Mouse (Mus musculus) heart, embryonic 11.5 days (tissue): ENCODE data around the gene Kctd8. TPM values are rescaled to one million over a fixed set of nuclear protein-coding genes. Genes with fewer than 3 reads are reported as not detected.

Experiments used
- ATAC-seq: fragments of 200-750 bp; cut with Nextera tagmentation; replicated peaks from 2 replicates; pipeline ENCODE4 v1.8.0; 2017; ENCODE audit warnings: moderate library complexity; ENCODE audit not compliant: insufficient number of reproducible peaks, low FRiP score, low TSS enrichment
- H3K27ac ChIP-seq: fragments of 300-500 bp; sonication (generic); 2 replicates; pipeline ENCODE4 v1.5.1; 2014; ENCODE audit warnings: mild to moderate bottlenecking, low read depth, low read length
- H3K27me3 ChIP-seq: fragments of 300-500 bp; sonication (generic); 2 replicates; pipeline ENCODE4 v1.6.1; 2014; ENCODE audit warnings: mild to moderate bottlenecking, low read length, mixed read lengths; ENCODE audit not compliant: control insufficient read depth, insufficient read depth
- H3K36me3 ChIP-seq: fragments of 300-500 bp; sonication (generic); 2 replicates; pipeline ENCODE4 v1.6.1; 2014; ENCODE audit warnings: mild to moderate bottlenecking, low read length, moderate library complexity, mixed read lengths; ENCODE audit not compliant: control insufficient read depth, insufficient read depth
- H3K4me1 ChIP-seq: fragments of 300-500 bp; sonication (generic); 2 replicates; pipeline ENCODE4 v1.6.1; 2014; ENCODE audit warnings: low read length; ENCODE audit not compliant: control insufficient read depth, insufficient read depth
- H3K4me2 ChIP-seq: fragments of 300-500 bp; sonication (generic); 2 replicates; pipeline ENCODE4 v1.6.1; 2014; ENCODE audit warnings: mild to moderate bottlenecking, moderate library complexity
- H3K4me3 ChIP-seq: fragments of 300-500 bp; sonication (generic); 2 replicates; pipeline ENCODE4 v1.5.1; 2014; ENCODE audit warnings: low read depth, low read length
- H3K9ac ChIP-seq: fragments of 300-500 bp; sonication (generic); 2 replicates; pipeline ENCODE4 v1.6.1; 2014; ENCODE audit warnings: mild to moderate bottlenecking, low read depth, low read length, moderate library complexity
- H3K9me3 ChIP-seq: fragments of 300-500 bp; sonication (generic); replicated peaks from 2 replicates; pipeline ENCODE4 v1.6.1; 2016; ENCODE audit warnings: low read length; ENCODE audit not compliant: control insufficient read depth
- WGBS: fragments of 180-500 bp; shearing (Covaris S2); extraction: QIAGEN DNeasy Blood & Tissue Kit; methylation state at CpG from one replicate; pipeline ENCODE4 v1.1.7; 2014; ENCODE audit not compliant: insufficient replicate concordance; 5-methylcytosine and 5-hydroxymethylcytosine counted together
- polyA plus RNA-seq: library from polyadenylated mRNA; unstranded; fragments of >200 nt; fragmentation: Nextera tagmentation; extraction: Ambion mirVana; gene quantifications from 2 replicates; pipeline ENCODE4 v1.2.1, GENCODE M21; 2014

The Kctd8 gene
- polyA plus RNA-seq, 1 experiment from 2014 or later: 0.82 TPM

DNA sequence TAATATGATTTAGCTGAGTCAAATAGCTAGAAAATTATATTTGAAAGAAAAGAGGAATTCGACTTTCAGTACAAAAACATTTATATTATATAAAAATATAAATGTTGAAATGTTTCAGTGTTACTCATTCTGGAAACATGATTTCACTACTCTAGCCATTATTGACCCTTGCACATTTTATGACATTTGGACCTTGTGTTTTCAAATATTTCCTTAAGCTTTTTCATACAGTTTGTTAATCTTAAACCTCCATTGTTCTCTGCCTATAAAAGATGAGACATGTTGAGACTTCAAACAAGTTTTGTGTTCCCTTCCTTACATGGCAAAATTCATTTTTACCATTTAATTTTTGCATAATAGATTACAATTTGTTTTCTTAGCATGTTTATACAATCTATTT is 118.9 kb downstream of the Kctd8 start:
- H3K4me1 ChIP-seq: no peaks in the 10 kb centered on the region
- no peak overlapping the region for H3K9ac ChIP-seq
- H3K27ac ChIP-seq: no peak overlapping the region
- ATAC-seq: no peak
- H3K4me3 ChIP-seq: no peak overlapping the region
- no peak overlapping the region for H3K4me2 ChIP-seq
- H3K36me3 ChIP-seq: no peaks in the 10 kb centered on the region
- H3K27me3 ChIP-seq: no peaks in the 10 kb centered on the region
- H3K9me3 ChIP-seq: no peaks in the 10 kb centered on the region
- 69% methylated on average over 1 of the region's 1 CpGs for WGBS

DNA sequence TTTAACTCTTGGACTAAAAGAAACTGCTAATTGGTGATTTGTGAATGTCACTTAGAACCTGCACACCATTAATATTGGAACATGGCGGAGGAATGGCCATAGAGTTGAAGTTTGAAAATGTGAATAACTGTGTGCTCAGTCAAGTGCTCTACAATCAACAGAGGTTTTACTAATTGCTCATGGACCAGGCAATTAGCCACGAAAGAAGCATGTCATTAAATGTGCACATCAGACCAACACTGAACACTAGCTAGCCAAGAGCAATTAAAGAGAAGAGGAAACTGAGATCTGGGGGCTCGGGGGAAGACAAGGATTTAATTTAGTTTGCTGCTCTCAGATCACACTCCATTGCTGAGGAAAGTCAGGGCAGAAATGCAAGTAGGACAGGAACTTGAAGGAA is 126.3 kb downstream of the Kctd8 start:
- H3K4me2 ChIP-seq: no peak overlapping the region
- no peak overlapping the region for H3K4me3 ChIP-seq
- ATAC-seq: no peak
- no peaks in the 10 kb centered on the region for H3K27me3 ChIP-seq
- no peak overlapping the region for H3K27ac ChIP-seq
- no peak overlapping the region for H3K9ac ChIP-seq
- no peaks in the 10 kb centered on the region for H3K4me1 ChIP-seq
- WGBS: 66% methylated on average over 3 of the region's 3 CpGs
- H3K36me3 ChIP-seq: no peaks in the 10 kb centered on the region
- no peaks in the 10 kb centered on the region for H3K9me3 ChIP-seq

- H3K4me2 ChIP-seq: no peak overlapping the region
- no peak overlapping the region for H3K9ac ChIP-seq
- ATAC-seq: no peak
- no peak overlapping the region for H3K27ac ChIP-seq
- H3K27me3 ChIP-seq: no peaks in the 10 kb centered on the region
- H3K36me3 ChIP-seq: no peaks in the 10 kb centered on the region
- H3K4me1 ChIP-seq: no peaks in the 10 kb centered on the region
- no peak overlapping the region for H3K4me3 ChIP-seq
- no peaks in the 10 kb centered on the region for H3K9me3 ChIP-seq
These were observed 132.1 kb downstream of the Kctd8 start for GRCm38 (mm10) chr5:69209401-69209800.

DNA sequence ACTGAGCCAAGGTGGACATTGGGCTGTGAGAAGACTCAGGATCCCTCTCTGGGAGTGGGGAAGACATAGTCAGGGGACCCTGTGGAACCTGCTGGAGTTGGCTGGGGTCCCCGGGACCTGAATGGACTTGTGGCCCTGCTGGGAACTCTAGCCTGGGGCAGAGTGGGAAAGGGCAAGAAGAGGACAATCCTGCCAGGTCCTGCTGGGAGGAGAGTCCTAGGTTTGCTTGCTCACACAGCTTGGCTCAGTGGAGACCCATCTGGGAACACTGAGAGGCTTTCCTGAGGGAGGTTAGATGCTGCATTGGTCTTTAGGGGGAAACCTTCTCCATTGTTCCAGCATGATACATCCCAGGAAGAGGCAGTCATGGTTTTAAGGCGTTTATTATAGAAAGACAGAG is 133.8 kb downstream of the Kctd8 start:
- no peaks in the 10 kb centered on the region for H3K9me3 ChIP-seq
- H3K4me2 ChIP-seq: no peak overlapping the region
- H3K4me1 ChIP-seq: no peaks in the 10 kb centered on the region
- H3K27ac ChIP-seq: no peak overlapping the region
- H3K9ac ChIP-seq: no peak overlapping the region
- no peaks in the 10 kb centered on the region for H3K27me3 ChIP-seq
- H3K36me3 ChIP-seq: no peaks in the 10 kb centered on the region
- no peak overlapping the region for H3K4me3 ChIP-seq
- ATAC-seq: no peak
- 59% methylated on average over 2 of the region's 2 CpGs for WGBS

GRCm38 (mm10) chr5:69159897-69160509 is 181.5 kb downstream of the Kctd8 start:
- H3K9ac ChIP-seq: no peak overlapping the region
- no peaks in the 10 kb centered on the region for H3K36me3 ChIP-seq
- H3K27ac ChIP-seq: no peak overlapping the region
- ATAC-seq: no peak
- no peak overlapping the region for H3K4me2 ChIP-seq
- H3K27me3 ChIP-seq: no peaks in the 10 kb centered on the region
- H3K4me3 ChIP-seq: no peak overlapping the region
- WGBS: 77% methylated on average over 4 of the region's 4 CpGs
- H3K9me3 ChIP-seq: no peaks in the 10 kb centered on the region
- no peaks in the 10 kb centered on the region for H3K4me1 ChIP-seq

GRCm38 (mm10) chr5:69156489-69156888 is 185.0 kb downstream of the Kctd8 start:
- Histone ChIP-seq H3K36me3 (no peaks in the 10 kb centered on the region), H3K9ac (no peak overlapping the region), H3K27ac (no peak overlapping the region), H3K4me2 (no peak overlapping the region), H3K9me3 (no peaks in the 10 kb centered on the region), H3K4me3 (no peak overlapping the region), H3K4me1 (no peaks in the 10 kb centered on the region), H3K27me3 (no peaks in the 10 kb centered on the region)
- 70% methylated on average over 3 of the region's 3 CpGs for WGBS
- no peak for ATAC-seq

DNA sequence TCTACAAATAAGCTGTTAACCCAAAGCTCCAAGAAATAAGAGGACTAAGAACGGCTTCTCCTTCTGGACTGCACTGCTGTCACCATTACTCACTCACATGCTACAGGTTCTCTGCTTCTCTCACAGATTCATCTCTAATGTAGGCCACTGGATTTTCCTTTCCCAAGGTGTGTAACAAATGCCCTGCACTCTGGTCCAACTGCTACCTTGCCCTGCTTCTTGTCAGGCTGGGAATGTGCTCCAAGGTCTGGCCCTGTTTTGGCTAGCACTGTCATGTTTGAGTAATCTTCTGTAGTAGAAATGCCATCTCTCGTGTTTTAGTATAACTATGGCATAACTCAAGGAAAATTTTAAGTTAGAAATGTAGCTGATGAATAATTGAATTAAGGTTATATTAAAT is 195.7 kb downstream of the Kctd8 start:
- no peak for ATAC-seq
- no peak overlapping the region for H3K4me2 ChIP-seq
- no peak overlapping the region for H3K27ac ChIP-seq
- H3K4me1 ChIP-seq: no peaks in the 10 kb centered on the region
- 68% methylated on average over 2 of the region's 2 CpGs for WGBS
- no peaks in the 10 kb centered on the region for H3K27me3 ChIP-seq
- no peaks in the 10 kb centered on the region for H3K36me3 ChIP-seq
- H3K9ac ChIP-seq: no peak overlapping the region
- no peak overlapping the region for H3K4me3 ChIP-seq
- H3K9me3 ChIP-seq: no peaks in the 10 kb centered on the region

DNA sequence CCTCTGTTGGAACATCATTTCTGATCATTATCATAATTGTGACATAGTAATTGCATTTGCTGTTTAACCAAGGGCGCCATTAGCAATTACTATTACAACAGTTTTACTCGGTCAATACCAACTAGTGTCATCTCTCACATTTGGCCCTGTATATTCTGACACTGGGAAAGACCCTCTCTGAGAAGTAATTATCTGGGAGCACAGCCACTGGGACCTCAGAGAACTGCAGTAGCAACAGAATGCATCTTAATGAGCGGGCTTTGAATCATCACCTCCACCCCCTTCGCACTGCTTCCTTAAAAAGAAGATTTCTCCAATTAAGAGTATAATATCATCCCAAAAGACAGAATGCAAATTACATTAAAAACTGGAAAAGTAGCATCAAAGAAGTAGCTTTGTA is 200.4 kb downstream of the Kctd8 start:
- H3K27ac ChIP-seq: no peak overlapping the region
- no peaks in the 10 kb centered on the region for H3K27me3 ChIP-seq
- no peak overlapping the region for H3K4me3 ChIP-seq
- no peak overlapping the region for H3K4me2 ChIP-seq
- H3K4me1 ChIP-seq: no peaks in the 10 kb centered on the region
- H3K9ac ChIP-seq: no peak overlapping the region
- no peaks in the 10 kb centered on the region for H3K9me3 ChIP-seq
- 82% methylated on average over 4 of the region's 4 CpGs for WGBS
- H3K36me3 ChIP-seq: no peaks in the 10 kb centered on the region
- ATAC-seq: no peak

DNA sequence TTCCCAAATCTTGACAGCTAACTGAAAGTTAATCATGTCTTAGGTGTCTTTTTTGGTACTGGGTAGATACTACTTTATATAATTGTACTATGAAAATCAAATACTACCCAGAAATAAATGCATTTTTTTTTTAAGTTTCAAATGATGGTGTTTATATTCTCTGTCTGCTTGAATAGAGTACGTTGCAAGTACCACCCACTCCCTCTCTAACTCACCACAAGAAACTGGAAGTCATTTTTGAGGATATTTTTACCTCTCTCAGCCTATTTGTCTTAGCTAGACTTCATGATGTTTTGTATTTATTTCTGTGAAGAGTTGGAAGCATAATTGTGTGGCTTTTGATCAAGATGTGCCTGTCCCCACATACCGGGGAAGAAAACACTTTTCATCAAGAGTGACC is 232.8 kb downstream of the Kctd8 start:
- WGBS: 77% methylated on average over 2 of the region's 2 CpGs
- H3K4me2 ChIP-seq: no peak overlapping the region

More for the DNA sequence above, 232.8 kb downstream of the Kctd8 start:
- Histone ChIP-seq H3K27me3 (no peaks in the 10 kb centered on the region), H3K27ac (no peak overlapping the region), H3K9me3 (no peaks in the 10 kb centered on the region), H3K9ac (no peak overlapping the region), H3K4me1 (no peaks in the 10 kb centered on the region), H3K36me3 (no peaks in the 10 kb centered on the region), H3K4me3 (no peak overlapping the region)
- ATAC-seq: no peak
